Mouse (Mus musculus) gastrocnemius, adult 8-10 months (tissue): Measurements from ENCODE around the gene Mthfd1l. TPM values are rescaled to one million over a fixed set of nuclear protein-coding genes. Genes with fewer than 3 reads are reported as not detected.
A peak's percentile ranks its signal among the peaks of the same experiment; 100 is the strongest.

Source experiments
- DNase-seq, 2 experiments: peaks; one replicate each; pipeline ENCODE4 v3.0.0; 2022; ENCODE audit warnings: low spot score in 2 of 2
- total RNA-seq, 4 experiments: library from RNA; stranded (reverse); gene quantifications; 2 replicates each; pipeline ENCODE4 v1.2.4; 2022

The Mthfd1l gene
- total RNA-seq, 4 experiments from 2014 or later: 0.56 to 1.1 (median 0.65) TPM

- no peak for DNase-seq
These were observed 106.2 kb downstream of the Mthfd1l start for GRCm38 (mm10) chr10:4078979-4079630.

GRCm38 (mm10) chr10:4079643-4080244 is 106.8 kb downstream of the Mthfd1l start:
- peak; percentile 54 for DNase-seq

- DNase-seq: no peak
These were observed 110.7 kb downstream of the Mthfd1l start for GRCm38 (mm10) chr10:4083609-4084008.

GRCm38 (mm10) chr10:4084907-4085306 is 112.0 kb downstream of the Mthfd1l start:
- no peak for DNase-seq

- no peak for DNase-seq
These were observed 112.6 kb downstream of the Mthfd1l start for GRCm38 (mm10) chr10:4085363-4086141.

- DNase-seq: no peak
These were observed 114.6 kb downstream of the Mthfd1l start for GRCm38 (mm10) chr10:4087563-4087962.

- no peak for DNase-seq
These were observed 116.0 kb downstream of the Mthfd1l start for GRCm38 (mm10) chr10:4088744-4089414.

GRCm38 (mm10) chr10:4089885-4090284 is 117.0 kb downstream of the Mthfd1l start:
- DNase-seq: no peak

GRCm38 (mm10) chr10:4092990-4093389 is 120.1 kb downstream of the Mthfd1l start:
- DNase-seq: no peak

GRCm38 (mm10) chr10:4094093-4094817 is 121.3 kb downstream of the Mthfd1l start:
- DNase-seq: no peak

- DNase-seq: no peak
These were observed 123.2 kb downstream of the Mthfd1l start for GRCm38 (mm10) chr10:4096151-4096550.

GRCm38 (mm10) chr10:4100007-4100406 is 127.1 kb downstream of the Mthfd1l start:
- DNase-seq: no peak

GRCm38 (mm10) chr10:4105676-4106528 is 133.0 kb downstream of the Mthfd1l start:
- DNase-seq: no peak

- DNase-seq: peak in 1 of 2 experiments; percentile 9
These were observed 134.9 kb downstream of the Mthfd1l start for GRCm38 (mm10) chr10:4107661-4108338.

GRCm38 (mm10) chr10:4108462-4108861 is 135.5 kb downstream of the Mthfd1l start:
- DNase-seq: no peak

- DNase-seq: no peak
These were observed 138.3 kb downstream of the Mthfd1l start for GRCm38 (mm10) chr10:4111095-4111794.

- no peak for DNase-seq
These were observed 138.8 kb downstream of the Mthfd1l start for GRCm38 (mm10) chr10:4111795-4112139.

- DNase-seq: no peak
These were observed 139.9 kb downstream of the Mthfd1l start for GRCm38 (mm10) chr10:4112611-4113327.

GRCm38 (mm10) chr10:4113328-4113658 is 140.4 kb downstream of the Mthfd1l start:
- DNase-seq: no peak
